Mouse (Mus musculus) midbrain, embryonic 13.5 days (tissue): ENCODE measurements around the gene Tnik. TPM values are rescaled to one million over a fixed set of nuclear protein-coding genes. Genes with fewer than 3 reads are reported as not detected.

ENCODE experiments used
- ATAC-seq: fragments of 200-750 bp; cut with Nextera tagmentation; 2 replicates; pipeline ENCODE4 v1.8.0; 2017; ENCODE audit warnings: mild to moderate bottlenecking, moderate TSS enrichment, moderate library complexity
- H3K27ac ChIP-seq: fragments of 300-500 bp; sonication (generic); 2 replicates; pipeline ENCODE4 v1.5.1; 2015; ENCODE audit warnings: inconsistent platforms, mild to moderate bottlenecking, moderate library complexity
- H3K27me3 ChIP-seq: fragments of 300-500 bp; sonication (generic); 2 replicates; pipeline ENCODE4 v1.6.1; 2015; ENCODE audit warnings: mild to moderate bottlenecking, inconsistent platforms
- H3K36me3 ChIP-seq: fragments of 300-500 bp; sonication (generic); 2 replicates; pipeline ENCODE4 v1.6.1; 2015; ENCODE audit warnings: mild to moderate bottlenecking, inconsistent platforms
- H3K4me1 ChIP-seq: fragments of 300-500 bp; sonication (generic); replicated peaks from 2 replicates; pipeline ENCODE4 v1.6.1; 2015; ENCODE audit warnings: inconsistent platforms
- H3K4me2 ChIP-seq: fragments of 300-500 bp; sonication (generic); replicated peaks from 2 replicates; pipeline ENCODE4 v1.6.1; 2015; ENCODE audit warnings: moderate library complexity, mild to moderate bottlenecking, inconsistent platforms
- H3K4me3 ChIP-seq: fragments of 300-500 bp; sonication (generic); replicated peaks from 2 replicates; pipeline ENCODE4 v1.5.1; 2015; ENCODE audit warnings: mild to moderate bottlenecking, inconsistent platforms
- H3K9ac ChIP-seq: fragments of 300-500 bp; sonication (generic); replicated peaks from 2 replicates; pipeline ENCODE4 v1.6.1; 2015; ENCODE audit warnings: mild to moderate bottlenecking, inconsistent platforms
- H3K9me3 ChIP-seq: fragments of 300-500 bp; sonication (generic); 2 replicates; pipeline ENCODE4 v1.6.1; 2016; ENCODE audit warnings: mild to moderate bottlenecking, inconsistent platforms
- WGBS: fragments of 180-500 bp; shearing (Covaris S2); methylation state at CpG from one replicate; pipeline ENCODE4 v1.1.7; 2015; 5-methylcytosine and 5-hydroxymethylcytosine counted together
- polyA plus RNA-seq: library from polyadenylated mRNA; unstranded; fragments of >200 nt; fragmentation: Nextera tagmentation; extraction: Ambion mirVana; gene quantifications from 2 replicates; pipeline ENCODE4 v1.2.1, GENCODE M21; 2015

Gene Tnik
- polyA plus RNA-seq, 1 experiment from 2014 or later: 71.2 TPM

DNA sequence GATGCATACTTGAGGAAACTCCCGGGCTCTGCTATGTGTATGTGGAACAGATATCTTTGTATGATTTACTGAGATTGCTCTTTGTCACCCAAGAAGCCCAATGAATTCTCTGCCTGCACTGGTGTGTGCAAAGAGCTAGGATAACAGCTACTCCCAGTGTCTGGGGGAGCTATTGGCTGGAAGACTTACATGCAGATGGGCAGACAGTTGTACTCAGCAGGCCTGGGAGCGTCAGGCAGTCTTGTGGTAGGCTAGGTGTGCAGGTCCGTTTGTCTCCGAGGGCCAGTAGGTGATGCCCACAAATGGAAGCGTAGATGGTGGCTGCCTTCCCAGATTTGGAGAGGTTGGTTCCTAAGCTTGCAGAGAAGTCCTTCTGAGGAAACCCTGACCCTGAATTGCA lies 2.6 kb downstream of the Tnik start:
- 53% methylated on average over 5 of the region's 5 CpGs for WGBS
- peaks cover 61% of the 10 kb centered on the region for H3K4me1 ChIP-seq
- peak overlapping the region; percentile 95 for H3K9ac ChIP-seq
- peak overlapping the region; percentile 86 for H3K4me2 ChIP-seq
- H3K4me3 ChIP-seq: peak overlapping the region; percentile 85
- H3K9me3 ChIP-seq: no peaks in the 10 kb centered on the region
- peaks cover 4% of the 10 kb centered on the region; the same call in 1 of the 2 replicates for H3K27me3 ChIP-seq
- H3K27ac ChIP-seq: peak overlapping the region; percentile 96
- ATAC-seq: no peak
- H3K36me3 ChIP-seq: no peaks in the 10 kb centered on the region

DNA sequence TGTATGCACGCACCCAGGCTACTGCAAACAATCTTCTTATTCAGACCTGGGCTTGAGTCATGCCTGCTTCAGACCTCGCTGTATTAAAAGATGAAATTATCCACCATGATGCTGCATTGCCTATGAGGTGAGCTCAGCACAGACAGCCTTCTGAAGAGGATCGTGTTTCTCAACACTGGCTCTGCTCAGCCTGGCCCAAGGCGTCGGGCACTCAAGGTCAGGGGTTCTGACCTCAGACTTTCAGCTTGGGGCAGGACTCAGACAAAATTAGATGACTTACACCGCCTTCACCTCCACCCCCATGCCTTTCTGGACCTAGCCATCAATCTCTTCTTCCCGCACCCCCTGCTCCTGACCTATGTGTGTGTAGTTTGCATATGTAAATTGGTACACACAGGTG lies 4.2 kb downstream of the Tnik start:
- Histone ChIP-seq H3K4me1 (peaks cover 77% of the 10 kb centered on the region), H3K9me3 (no peaks in the 10 kb centered on the region), H3K36me3 (no peaks in the 10 kb centered on the region), H3K9ac (no peak overlapping the region), H3K27me3 (no peaks in the 10 kb centered on the region), H3K27ac (no peak overlapping the region), H3K4me3 (0 out of 2 replicates have a peak overlapping the region, but pooled peaks have one; percentile 1), H3K4me2 (peak overlapping the region; percentile 86)
- no peak for ATAC-seq
- 74% methylated on average over 7 of the region's 7 CpGs for WGBS

DNA sequence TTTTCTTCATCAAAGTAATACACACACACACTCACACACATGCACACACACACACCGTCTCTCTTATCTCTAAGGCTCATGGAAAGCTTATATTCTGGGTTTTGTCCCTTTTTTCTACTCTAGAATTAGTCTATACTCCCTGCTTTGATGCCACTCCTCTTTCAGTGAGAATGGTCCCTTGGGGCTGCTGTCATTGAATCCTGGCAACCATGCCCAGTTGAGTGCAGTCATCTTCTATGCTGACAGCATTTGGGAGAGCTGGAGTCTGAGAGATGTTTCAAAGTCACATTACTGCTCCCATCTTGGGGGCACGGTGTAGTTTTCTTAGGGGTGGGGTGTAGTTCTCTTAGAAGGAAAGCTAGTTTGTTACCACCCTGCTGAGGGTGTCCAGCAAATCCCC lies 6.7 kb downstream of the Tnik start:
- Histone ChIP-seq H3K27me3 (no peaks in the 10 kb centered on the region), H3K4me2 (no peak overlapping the region), H3K36me3 (no peaks in the 10 kb centered on the region), H3K4me1 (peaks cover 75% of the 10 kb centered on the region), H3K9me3 (no peaks in the 10 kb centered on the region), H3K4me3 (no peak overlapping the region), H3K9ac (no peak overlapping the region), H3K27ac (no peak overlapping the region)
- no peak for ATAC-seq
- WGBS: 56% methylated on average over 2 of the region's 2 CpGs

DNA sequence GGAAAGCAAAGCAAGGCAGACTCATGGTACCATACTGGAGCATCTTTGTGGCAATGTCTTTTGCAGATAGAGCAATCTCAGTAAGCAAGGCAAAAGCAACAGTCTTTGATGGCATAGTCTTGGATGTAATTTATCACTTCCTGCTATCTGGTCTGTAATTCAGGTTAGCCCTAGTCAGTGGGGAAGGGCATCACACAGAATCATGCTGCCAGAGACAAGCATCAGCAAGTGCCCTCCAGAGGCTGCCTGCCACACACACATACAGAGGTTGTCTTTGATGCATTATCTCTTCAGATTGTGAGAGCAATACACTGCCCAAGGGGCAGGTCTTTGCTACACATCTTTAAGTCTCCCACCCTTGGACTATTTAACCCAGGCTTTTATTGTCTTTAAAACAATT lies 8.9 kb downstream of the Tnik start:
- Histone ChIP-seq H3K4me2 (no peak overlapping the region), H3K4me3 (no peak overlapping the region), H3K4me1 (peaks cover 53% of the 10 kb centered on the region)

DNA sequence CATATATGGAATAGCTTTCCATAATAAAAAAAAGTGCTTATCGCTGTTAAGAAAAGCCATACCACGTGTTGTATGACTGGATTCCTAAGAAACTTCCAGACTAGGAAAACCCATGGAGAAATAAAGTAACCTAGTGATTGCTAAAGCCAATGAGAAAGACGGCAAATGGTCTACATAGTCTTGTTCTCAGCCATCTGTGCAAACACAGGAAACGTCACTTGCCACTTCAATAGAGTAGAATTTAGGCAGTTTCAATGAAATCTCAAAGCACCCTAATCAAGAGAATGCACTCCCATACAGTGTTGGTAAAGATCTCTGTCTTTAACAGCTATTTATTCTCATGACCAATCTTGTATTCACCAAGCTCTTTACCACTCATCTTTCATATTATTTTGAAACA lies 11.7 kb downstream of the Tnik start:
- Histone ChIP-seq H3K9ac (no peak overlapping the region), H3K27ac (no peak overlapping the region), H3K27me3 (no peaks in the 10 kb centered on the region), H3K9me3 (no peaks in the 10 kb centered on the region), H3K36me3 (0 out of 2 replicates have a peak, but pooled peaks cover 6% of the 10 kb centered on the region), H3K4me1 (peaks cover 26% of the 10 kb centered on the region), H3K4me3 (no peak overlapping the region), H3K4me2 (no peak overlapping the region)
- whole genome bisulfite sequencing: 88% methylated on average over 4 of the region's 4 CpGs
- no peak for ATAC-seq

More for the DNA sequence above, 8.9 kb downstream of the Tnik start:
- Histone ChIP-seq H3K36me3 (0 out of 2 replicates have a peak, but pooled peaks cover 6% of the 10 kb centered on the region), H3K9me3 (no peaks in the 10 kb centered on the region), H3K9ac (no peak overlapping the region), H3K27me3 (no peaks in the 10 kb centered on the region), H3K27ac (no peak overlapping the region)
- ATAC-seq: no peak

DNA sequence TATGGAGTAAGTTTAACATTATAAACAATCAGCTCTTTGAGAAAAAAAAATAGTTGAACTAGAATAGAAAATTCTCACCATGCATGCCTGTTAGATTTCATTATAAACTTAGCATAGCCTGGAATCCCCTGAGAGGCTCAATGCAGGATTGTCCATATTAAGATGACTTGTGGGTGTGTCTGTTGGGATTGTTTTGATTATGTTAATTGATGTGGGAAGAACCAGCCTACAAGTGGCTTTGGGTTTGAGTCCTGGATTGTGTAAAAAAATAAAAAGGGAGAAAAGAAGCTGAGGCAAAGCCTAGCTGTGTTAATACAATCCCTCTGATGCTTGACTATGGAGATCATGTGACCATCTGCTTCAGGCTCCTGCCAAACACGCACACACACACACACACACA lies 26.7 kb downstream of the Tnik start:
- no peak for ATAC-seq
- Histone ChIP-seq H3K4me1 (peaks cover 14% of the 10 kb centered on the region; the same call in 1 of the 2 replicates), H3K4me2 (no peak overlapping the region), H3K9me3 (no peaks in the 10 kb centered on the region), H3K36me3 (no peaks in the 10 kb centered on the region), H3K9ac (no peak overlapping the region), H3K4me3 (no peak overlapping the region), H3K27me3 (no peaks in the 10 kb centered on the region), H3K27ac (no peak overlapping the region)
- WGBS: 81% methylated on average over 1 of the region's 1 CpGs

DNA sequence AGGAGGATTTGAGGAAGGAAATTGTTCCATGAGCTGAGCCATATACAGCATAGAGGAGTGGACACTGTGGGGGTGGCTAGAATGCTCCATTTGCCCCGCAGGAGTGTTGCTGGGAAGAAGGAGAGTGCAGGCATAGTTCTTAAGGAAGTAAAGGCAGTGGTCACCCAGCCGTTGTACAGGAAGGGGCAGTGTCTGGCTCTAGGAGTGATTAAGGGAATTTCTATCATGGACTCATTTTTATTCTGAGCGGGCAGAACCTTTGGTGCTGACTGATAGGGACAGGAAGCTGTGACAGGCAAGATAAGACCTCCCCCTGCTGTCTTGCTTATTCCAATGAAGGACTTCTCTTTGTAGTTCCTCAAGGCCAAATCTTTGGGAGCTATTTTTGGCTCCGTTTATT lies 38.4 kb downstream of the Tnik start:
- Histone ChIP-seq H3K9ac (no peak overlapping the region), H3K27me3 (no peaks in the 10 kb centered on the region), H3K9me3 (no peaks in the 10 kb centered on the region), H3K27ac (no peak overlapping the region), H3K4me2 (no peak overlapping the region), H3K4me3 (no peak overlapping the region), H3K36me3 (no peaks in the 10 kb centered on the region), H3K4me1 (no peaks in the 10 kb centered on the region)
- 78% methylated on average over 4 of the region's 4 CpGs for WGBS
- ATAC-seq: no peak

DNA sequence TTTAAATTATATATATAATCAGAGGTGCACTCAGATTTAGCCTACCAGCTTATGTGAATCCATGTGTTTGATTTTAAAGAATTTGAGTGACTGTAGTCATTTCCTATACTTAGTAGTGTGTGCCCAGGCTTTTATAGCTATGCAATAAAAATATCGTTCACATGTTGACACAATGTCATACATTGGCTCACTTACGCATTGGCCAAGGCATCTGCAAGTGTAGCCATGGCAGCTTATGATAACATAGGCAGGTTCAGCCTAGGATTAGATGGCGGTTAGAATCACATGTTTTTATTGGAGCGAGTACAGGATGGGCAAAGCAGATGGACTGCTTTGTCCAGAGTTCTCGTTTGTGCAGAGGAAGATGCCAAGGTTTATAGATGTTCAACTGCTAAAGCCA lies 40.9 kb downstream of the Tnik start:
- H3K36me3 ChIP-seq: no peaks in the 10 kb centered on the region
- no peak overlapping the region for H3K27ac ChIP-seq
- H3K4me3 ChIP-seq: no peak overlapping the region
- H3K9ac ChIP-seq: no peak overlapping the region
- WGBS: 94% methylated on average over 5 of the region's 5 CpGs
- H3K4me2 ChIP-seq: no peak overlapping the region
- H3K9me3 ChIP-seq: no peaks in the 10 kb centered on the region
- no peak for ATAC-seq
- no peaks in the 10 kb centered on the region for H3K4me1 ChIP-seq
- no peaks in the 10 kb centered on the region for H3K27me3 ChIP-seq

DNA sequence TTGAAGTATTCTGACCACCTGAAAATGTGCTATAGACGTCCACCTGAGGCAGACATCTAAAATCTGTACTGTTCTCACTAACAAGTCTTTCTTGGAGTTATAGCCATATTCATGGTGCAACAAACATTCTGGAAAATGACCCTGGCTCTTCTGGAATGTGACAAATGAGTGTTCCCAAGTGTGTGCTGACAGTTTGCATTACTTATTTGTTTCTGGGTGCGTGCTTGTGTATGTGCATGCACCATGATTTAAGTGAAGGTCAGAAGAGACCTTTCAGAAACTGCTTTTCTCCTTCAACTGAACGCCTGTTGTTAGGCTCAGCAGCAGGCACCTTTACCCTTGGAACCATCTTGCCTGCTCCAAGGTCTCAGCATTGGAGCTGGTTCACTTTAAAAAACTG lies 43.8 kb downstream of the Tnik start:
- no peaks in the 10 kb centered on the region for H3K4me1 ChIP-seq
- no peak overlapping the region for H3K9ac ChIP-seq
- 89% methylated on average over 3 of the region's 3 CpGs for WGBS
- H3K27me3 ChIP-seq: no peaks in the 10 kb centered on the region
- H3K36me3 ChIP-seq: no peaks in the 10 kb centered on the region
- H3K27ac ChIP-seq: no peak overlapping the region
- no peak overlapping the region for H3K4me2 ChIP-seq
- ATAC-seq: no peak
- no peaks in the 10 kb centered on the region for H3K9me3 ChIP-seq
- no peak overlapping the region for H3K4me3 ChIP-seq

DNA sequence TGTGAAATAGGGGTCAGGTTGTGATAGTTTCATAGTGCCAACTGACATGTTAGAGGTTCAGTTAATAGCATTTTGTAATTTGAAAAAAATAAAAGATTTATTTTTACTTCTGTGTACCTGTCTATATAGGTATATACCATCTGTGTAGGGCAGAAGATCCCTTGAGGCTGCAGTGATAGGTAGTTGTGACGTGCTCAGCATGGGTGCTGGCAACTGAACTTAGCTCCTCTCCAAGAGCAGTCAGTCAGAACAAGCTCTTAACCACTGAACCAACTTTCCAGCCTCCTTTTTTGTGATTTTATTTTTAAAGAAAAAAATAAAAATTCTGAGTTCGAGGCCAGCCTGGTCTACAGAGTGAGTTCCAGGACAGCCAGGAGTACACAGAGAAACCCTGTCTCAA lies 51.4 kb downstream of the Tnik start:
- ATAC-seq: no peak
- Histone ChIP-seq H3K9me3 (no peaks in the 10 kb centered on the region), H3K27me3 (no peaks in the 10 kb centered on the region), H3K27ac (no peak overlapping the region), H3K36me3 (no peaks in the 10 kb centered on the region), H3K9ac (no peak overlapping the region), H3K4me3 (no peak overlapping the region), H3K4me1 (no peaks in the 10 kb centered on the region), H3K4me2 (no peak overlapping the region)
- WGBS: 90% methylated on average over 2 of the region's 2 CpGs

DNA sequence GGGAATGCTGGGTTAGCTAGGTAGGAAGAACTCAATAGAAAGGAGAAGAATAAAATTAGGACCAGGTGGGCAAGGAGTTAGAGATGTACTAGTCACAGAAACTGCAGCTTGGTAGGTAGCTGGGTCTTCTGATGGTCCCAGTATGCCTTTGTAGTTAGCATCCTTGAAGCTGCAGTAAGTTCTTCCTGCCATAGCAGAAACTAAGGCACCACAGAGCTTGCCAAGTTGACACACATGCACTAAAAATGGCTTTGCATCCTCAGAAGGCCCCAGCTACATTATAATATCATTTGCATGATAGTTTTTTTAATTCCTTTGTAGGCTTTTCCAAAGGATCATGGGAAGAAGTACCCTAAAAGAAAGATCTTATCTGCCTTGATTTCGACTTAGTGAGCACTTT lies 54.3 kb downstream of the Tnik start:
- no peaks in the 10 kb centered on the region for H3K27me3 ChIP-seq
- no peak overlapping the region for H3K4me2 ChIP-seq
- H3K27ac ChIP-seq: no peak overlapping the region
- no peak for ATAC-seq
- no peak overlapping the region for H3K4me3 ChIP-seq
- WGBS: 77% methylated on average over 1 of the region's 1 CpGs
- no peaks in the 10 kb centered on the region for H3K4me1 ChIP-seq
- H3K36me3 ChIP-seq: no peaks in the 10 kb centered on the region
- H3K9ac ChIP-seq: no peak overlapping the region
- no peaks in the 10 kb centered on the region for H3K9me3 ChIP-seq

DNA sequence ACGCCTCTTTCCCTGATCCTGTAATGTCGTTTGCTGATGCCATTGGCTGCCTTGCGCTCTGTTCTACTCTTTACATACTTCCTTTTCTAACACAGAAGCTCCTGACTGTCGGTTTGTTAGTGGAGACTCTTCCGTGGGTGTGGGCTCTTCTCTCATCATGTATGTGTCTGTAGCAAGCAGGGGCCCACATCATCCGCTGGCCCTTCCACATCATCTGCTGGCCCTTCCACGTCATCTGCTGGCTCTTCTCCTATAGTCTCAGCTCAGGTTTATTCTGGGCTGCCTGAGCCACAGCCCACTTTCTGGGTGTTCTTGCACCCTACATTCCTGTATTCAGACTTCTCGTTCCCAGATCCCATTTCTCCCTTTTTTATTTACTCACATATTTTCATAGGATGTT lies 58.6 kb downstream of the Tnik start:
- no peak for ATAC-seq
- Histone ChIP-seq H3K4me1 (no peaks in the 10 kb centered on the region), H3K27ac (no peak overlapping the region), H3K9me3 (no peaks in the 10 kb centered on the region), H3K4me3 (no peak overlapping the region), H3K4me2 (no peak overlapping the region), H3K27me3 (no peaks in the 10 kb centered on the region), H3K36me3 (no peaks in the 10 kb centered on the region), H3K9ac (no peak overlapping the region)
- 90% methylated on average over 8 of the region's 8 CpGs for WGBS

DNA sequence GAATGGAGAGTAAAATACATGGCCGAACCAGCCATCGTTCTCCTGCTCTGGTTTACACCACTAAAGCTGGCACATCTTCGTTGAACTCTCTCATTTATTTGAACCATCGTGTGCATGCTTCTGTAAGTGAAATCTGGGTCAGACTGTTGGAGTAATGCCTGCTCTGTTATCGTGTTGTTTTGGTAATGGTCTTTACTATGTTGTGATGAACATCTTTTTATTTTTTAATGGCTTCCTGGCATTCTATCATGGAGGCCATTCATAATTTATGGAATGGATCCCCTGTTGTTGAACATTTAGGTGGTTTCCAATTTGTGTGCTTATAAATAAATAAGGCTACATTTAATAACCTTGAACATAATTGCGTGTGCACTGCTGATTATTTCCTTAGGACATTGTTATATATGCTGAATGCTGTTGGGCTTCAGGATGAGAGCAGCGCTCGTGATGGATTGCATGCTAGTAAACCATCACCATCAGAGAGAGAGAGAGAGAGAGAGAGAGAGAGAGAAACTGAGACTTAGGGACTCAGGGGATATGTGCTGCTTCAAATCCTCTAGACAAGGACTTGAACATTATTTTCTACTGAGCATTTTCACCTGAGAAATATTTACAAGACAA lies 62.7 kb downstream of the Tnik start:
- Histone ChIP-seq H3K4me2 (no peak overlapping the region), H3K4me1 (no peaks in the 10 kb centered on the region), H3K36me3 (no peaks in the 10 kb centered on the region), H3K27ac (no peak overlapping the region), H3K9me3 (no peaks in the 10 kb centered on the region), H3K4me3 (no peak overlapping the region), H3K27me3 (no peaks in the 10 kb centered on the region), H3K9ac (no peak overlapping the region)
- ATAC-seq: no peak
- 82% methylated on average over 8 of the region's 8 CpGs for WGBS
